Mouse (Mus musculus): ENCODE results near the gene Speer4f1. TPM values are rescaled to one million over a fixed set of nuclear protein-coding genes. Genes with fewer than 3 reads are reported as not detected.

The Speer4f1 gene
- polyA plus RNA-seq, 1 experiment from 2014 or later: not detected

DNA sequence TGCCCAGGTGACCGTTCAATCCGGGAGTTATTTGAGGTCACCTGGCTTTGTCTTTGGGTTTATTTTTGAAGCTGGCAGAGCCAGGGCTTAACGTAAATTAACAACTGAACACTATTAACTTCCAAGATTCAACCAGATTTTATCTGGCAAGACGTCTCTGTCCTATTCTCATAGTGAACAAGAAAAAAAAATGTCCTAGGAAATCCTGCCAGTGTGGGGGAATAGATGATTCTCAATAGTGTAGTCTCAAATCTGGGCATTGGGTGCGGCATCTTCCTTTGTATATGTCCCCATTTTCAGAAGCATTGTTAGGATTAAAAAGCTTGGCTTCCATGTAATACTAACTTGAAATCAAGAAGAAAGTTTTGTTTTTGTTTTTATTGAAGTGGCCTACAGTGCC is 20.8 kb downstream of the Speer4f1 start:
- 74% methylated on average over 5 of the region's 5 CpGs for WGBS

DNA sequence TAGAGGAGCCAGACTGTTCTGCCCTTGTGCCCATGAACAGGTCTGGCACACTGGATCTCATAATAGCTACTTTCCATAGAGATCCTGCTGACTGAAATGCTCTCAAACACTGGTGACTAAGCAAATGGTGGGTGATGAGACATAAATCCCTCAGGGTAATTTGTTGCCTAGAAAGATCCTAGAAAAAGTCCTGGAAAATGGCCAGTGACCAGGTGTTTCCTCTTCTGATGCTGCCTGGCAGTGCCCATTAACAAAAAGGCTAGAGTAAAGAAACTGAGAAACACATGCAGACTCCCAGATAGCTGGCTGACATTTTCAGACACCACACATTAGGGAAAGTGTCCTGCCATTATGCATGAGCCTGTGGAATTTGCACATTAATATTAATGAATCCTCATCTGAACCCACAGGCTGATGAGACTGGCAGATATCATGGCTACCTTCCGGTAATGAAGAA is 24.0 kb downstream of the Speer4f1 start:
- Histone ChIP-seq H3K4me3 (no peak overlapping the region), H3K4me1 (replicated peaks) (no peaks in the 10 kb centered on the region)
- no peak for ATAC-seq (replicated peaks; ENCODE audit: insufficient number of reproducible peaks, insufficient read depth, low FRiP score, low read depth)

More for the DNA sequence above, 20.8 kb downstream of the Speer4f1 start:
- no peaks in the 10 kb centered on the region for H3K9me3 ChIP-seq (replicated peaks)
- H3K27me3 ChIP-seq: no peaks in the 10 kb centered on the region
- H3K4me1 ChIP-seq (replicated peaks): no peaks in the 10 kb centered on the region
- ATAC-seq (replicated peaks; ENCODE audit: insufficient number of reproducible peaks, insufficient read depth, low FRiP score, low read depth): no peak
- no peak overlapping the region for H3K27ac ChIP-seq
- H3K36me3 ChIP-seq: no peaks in the 10 kb centered on the region
- H3K4me3 ChIP-seq: no peak overlapping the region
- H3K4me2 ChIP-seq: no peak overlapping the region
- no peak overlapping the region for H3K9ac ChIP-seq

DNA sequence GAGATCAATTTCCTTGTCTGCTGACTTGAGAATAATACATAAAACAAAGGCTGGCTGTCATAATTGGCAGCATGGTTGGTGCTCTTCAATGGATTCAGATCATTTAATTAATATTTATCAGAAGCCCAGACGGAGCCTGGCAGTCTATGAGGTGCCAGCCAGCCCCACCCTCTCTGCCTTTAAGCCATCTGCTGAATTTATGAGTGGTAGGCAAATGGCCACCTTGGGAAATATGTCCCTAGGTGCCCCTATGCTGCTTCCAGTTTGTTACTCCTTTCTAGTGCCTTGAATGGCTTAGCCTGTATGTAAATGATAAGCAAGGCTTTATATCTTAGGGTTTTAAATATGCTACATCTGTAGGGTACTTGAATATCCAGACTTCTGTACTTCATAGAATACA is 25.0 kb downstream of the Speer4f1 start:
- Histone ChIP-seq H3K4me1 (replicated peaks) (no peaks in the 10 kb centered on the region), H3K4me3 (no peak overlapping the region), H3K9me3 (replicated peaks) (no peaks in the 10 kb centered on the region), H3K27ac (no peak overlapping the region), H3K36me3 (no peaks in the 10 kb centered on the region), H3K4me2 (no peak overlapping the region), H3K27me3 (no peaks in the 10 kb centered on the region), H3K9ac (no peak overlapping the region)
- no peak for ATAC-seq (replicated peaks; ENCODE audit: insufficient number of reproducible peaks, insufficient read depth, low FRiP score, low read depth)
- WGBS: 72% methylated on average over 1 of the region's 1 CpGs

More for the DNA sequence above, 24.0 kb downstream of the Speer4f1 start:
- Histone ChIP-seq H3K27ac (no peak overlapping the region), H3K9ac (no peak overlapping the region), H3K36me3 (no peaks in the 10 kb centered on the region), H3K4me2 (no peak overlapping the region), H3K9me3 (replicated peaks) (no peaks in the 10 kb centered on the region), H3K27me3 (no peaks in the 10 kb centered on the region)
- WGBS: 89% methylated on average over 1 of the region's 1 CpGs

DNA sequence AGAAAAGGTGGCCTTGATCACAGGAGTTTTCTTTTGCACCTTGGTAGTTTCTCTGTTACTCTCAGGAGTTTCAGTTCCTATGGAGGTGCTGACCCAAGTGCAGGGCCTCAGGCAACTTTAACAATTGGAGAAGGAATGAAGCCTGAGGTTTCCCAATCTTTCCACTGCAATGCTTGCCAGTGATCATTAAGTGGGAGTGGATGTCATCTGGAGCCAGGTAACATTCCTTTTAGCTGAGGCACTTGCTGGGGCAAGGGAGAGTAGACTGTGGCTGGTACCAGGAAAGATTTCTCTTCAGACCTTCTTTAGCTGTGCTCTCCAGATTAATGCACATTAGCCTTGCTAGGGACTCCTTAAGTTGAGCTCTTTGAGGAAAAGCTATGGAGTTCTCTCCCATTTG is 29.6 kb downstream of the Speer4f1 start:
- no peak overlapping the region for H3K4me3 ChIP-seq
- H3K4me2 ChIP-seq: no peak overlapping the region
- H3K27ac ChIP-seq: no peak overlapping the region
- no peak overlapping the region for H3K9ac ChIP-seq
- H3K9me3 ChIP-seq (replicated peaks): no peaks in the 10 kb centered on the region
- no peaks in the 10 kb centered on the region for H3K36me3 ChIP-seq
- no peak for ATAC-seq (replicated peaks; ENCODE audit: insufficient number of reproducible peaks, insufficient read depth, low FRiP score, low read depth)
- H3K4me1 ChIP-seq (replicated peaks): no peaks in the 10 kb centered on the region
- H3K27me3 ChIP-seq: no peaks in the 10 kb centered on the region

DNA sequence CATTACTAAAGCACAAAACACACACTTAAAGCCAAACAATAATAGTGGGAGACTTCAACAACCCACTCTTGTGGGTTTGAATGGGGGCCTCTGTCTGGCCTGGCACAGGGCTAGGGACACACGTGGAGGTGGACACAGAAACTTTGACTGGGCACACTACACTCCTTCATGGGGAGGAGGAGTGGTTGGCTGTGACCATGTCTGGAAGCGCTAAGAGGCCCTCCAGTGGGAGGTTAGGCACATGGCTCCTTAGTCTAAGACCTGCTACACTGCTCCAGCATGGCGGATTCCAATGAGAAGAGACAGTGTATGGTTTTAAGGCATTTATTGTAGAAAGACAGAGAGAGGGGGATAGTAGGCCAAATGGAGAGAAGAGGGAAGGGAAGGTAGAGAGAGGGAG is 32.1 kb downstream of the Speer4f1 start:
- H3K4me1 ChIP-seq (replicated peaks): no peaks in the 10 kb centered on the region
- H3K9ac ChIP-seq: no peak overlapping the region
- H3K4me3 ChIP-seq: no peak overlapping the region
- WGBS: 74% methylated on average over 3 of the region's 3 CpGs
- H3K4me2 ChIP-seq: no peak overlapping the region
- ATAC-seq (replicated peaks; ENCODE audit: insufficient number of reproducible peaks, insufficient read depth, low FRiP score, low read depth): no peak
- H3K27me3 ChIP-seq: no peaks in the 10 kb centered on the region
- H3K36me3 ChIP-seq: no peaks in the 10 kb centered on the region
- H3K9me3 ChIP-seq (replicated peaks): no peaks in the 10 kb centered on the region
- H3K27ac ChIP-seq: no peak overlapping the region

Other genes with a start within 250 kb of the Speer4f1 start
- not detected in 2 replicates for gene Speer4f2, start 102.9 kb upstream of the Speer4f1 start, polyA plus RNA-seq (2015; fragmentation: Nextera tagmentation; extraction: Ambion mirVana)
- 9.1 and 12.4 TPM in 2 replicates for gene Sema3c, start 98.2 kb downstream of the Speer4f1 start, polyA plus RNA-seq (2015; fragmentation: Nextera tagmentation; extraction: Ambion mirVana)